Mouse (Mus musculus): ENCODE data around the gene Smco3. TPM values are rescaled to one million over a fixed set of nuclear protein-coding genes. Genes with fewer than 3 reads are reported as not detected.

Smco3 gene
- total RNA-seq (2023), result not detected

DNA sequence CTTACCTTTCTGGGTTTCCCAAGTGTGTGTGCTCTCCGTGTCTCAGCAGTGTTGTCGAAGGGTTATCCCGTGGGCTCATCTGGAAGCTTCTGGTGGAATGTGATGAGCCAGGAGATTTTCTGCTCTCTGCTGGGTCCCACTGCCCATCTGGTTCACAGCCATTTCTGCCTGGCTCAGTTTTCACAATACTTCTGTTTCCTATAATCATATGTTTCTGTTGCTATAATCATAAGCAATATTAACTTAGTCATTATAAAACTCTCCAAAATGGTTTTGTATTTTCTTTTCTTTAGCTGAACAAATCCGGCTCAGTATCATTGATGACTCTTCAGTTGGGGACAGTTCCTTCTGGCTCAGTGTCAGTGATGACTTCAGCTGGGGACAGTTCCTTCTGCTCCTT is at the start of gene Smco3:
Smco3 (minus strand) TSS at position 101 of the 400 bp plus-strand sequence.

DNA sequence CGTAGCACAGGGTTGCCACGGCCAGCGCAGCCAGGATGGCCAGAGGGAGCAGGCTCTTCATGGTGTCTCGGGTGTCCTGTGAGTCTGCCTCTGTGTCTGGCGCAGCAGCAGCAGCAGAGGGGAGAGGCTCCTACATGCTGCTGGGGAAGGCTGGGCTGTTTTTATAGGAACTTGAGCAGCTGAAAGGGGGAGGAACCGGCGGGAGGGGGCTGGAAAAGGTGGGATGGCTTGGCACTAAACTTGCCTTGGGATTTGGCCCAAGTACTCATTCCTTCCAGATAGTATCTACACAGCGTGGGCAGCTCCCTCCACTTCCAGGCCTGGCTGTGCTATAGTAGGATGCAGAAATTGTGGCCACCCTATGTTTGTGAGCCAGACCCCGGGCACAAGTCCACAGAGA is 40.4 kb upstream of the Smco3 start, which contains the start of gene Mgp:
Mgp (minus strand) TSS at position 154 of the 400 bp plus-strand sequence.

DNA sequence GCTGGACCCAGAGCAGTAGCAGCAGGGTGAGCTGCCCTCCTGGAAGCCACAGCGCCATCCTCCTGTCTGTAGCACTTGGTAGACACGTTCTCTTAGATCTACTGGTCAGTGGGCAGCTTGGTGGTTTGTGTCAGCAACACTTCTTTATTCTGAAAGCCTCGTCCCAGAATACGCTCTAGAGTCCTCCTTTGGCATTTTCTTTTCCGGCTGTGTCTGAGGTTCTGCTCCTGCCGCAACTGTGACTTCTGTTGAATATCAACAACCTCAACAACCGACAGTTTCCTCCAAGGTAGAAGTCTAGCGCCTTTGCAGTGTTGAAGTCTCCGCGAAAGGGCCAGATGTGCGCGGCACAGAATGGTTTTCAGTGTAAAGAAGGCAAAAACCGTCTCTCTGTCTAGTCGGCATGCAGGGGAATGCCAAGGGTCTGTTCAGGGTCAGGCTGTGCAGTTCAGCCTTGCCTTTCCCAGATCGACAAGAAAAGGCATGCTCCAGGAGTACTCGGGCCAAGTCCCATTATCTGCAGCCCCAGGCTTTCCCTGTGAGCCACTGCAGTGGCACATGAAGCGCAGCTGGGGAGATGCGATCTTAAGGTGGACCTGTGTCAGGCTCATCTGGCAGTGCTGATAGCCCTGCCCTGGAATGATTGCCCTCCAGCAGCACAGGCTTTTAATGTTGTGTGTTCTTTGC is 22.1 kb upstream of the Smco3 start, which contains the start of gene Art4:
Art4 (minus strand) TSS at position 548 of the 687 bp plus-strand sequence.

GRCm38 (mm10) chr6:136827881-136828561 is 7.2 kb downstream of the Smco3 start, which contains the start of gene Wbp11:
Gene Wbp11 (minus strand): TSS chr6:136828233.

GRCm38 (mm10) chr6:136827516-136827880 is 7.8 kb downstream of the Smco3 start, which contains the start of gene BC049715:
Gene BC049715 (plus strand): TSS chr6:136827626.

GRCm38 (mm10) chr6:136808014-136808417 is 27.2 kb downstream of the Smco3 start, which contains the start of gene H2afj:
Gene H2afj (plus strand): TSS chr6:136808244.

DNA sequence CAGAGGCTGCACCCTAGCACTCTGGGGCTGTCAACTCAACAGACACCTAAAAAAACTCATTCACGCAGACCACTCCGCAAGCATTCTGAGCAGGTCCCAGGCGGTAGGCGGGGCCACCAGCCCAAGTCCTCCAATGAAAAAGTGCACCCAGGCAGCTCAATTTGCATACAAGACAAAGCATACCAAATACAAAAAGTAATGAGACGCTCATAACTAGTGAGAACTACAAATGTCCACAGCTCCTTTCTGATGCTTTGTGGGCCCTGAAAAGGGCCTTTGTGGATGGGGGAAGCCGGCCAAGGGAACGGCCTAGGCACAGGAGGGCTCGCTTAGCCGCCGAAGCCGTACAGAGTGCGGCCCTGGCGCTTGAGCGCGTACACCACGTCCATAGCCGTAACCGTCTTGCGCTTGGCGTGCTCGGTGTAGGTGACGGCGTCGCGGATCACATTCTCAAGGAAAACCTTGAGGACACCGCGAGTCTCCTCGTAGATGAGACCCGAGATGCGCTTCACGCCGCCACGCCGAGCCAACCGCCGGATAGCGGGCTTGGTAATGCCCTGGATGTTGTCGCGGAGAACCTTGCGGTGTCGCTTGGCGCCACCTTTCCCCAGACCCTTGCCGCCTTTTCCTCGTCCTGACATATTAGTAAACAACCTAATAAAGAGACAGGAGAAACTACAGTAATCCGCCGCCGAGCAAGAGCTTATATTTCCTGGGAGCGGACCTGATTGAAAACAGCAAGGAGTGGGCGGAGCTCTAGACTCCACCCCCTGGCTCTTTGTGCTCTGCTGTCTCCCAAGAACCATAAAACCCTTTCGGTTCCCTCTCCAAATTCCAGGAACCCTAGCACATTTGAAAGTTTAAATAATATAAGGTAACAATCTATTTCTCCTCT is 31.3 kb downstream of the Smco3 start, which contains the start of gene Hist4h4:
Hist4h4 (minus strand) TSS at position 677 of the 895 bp plus-strand sequence.

DNA sequence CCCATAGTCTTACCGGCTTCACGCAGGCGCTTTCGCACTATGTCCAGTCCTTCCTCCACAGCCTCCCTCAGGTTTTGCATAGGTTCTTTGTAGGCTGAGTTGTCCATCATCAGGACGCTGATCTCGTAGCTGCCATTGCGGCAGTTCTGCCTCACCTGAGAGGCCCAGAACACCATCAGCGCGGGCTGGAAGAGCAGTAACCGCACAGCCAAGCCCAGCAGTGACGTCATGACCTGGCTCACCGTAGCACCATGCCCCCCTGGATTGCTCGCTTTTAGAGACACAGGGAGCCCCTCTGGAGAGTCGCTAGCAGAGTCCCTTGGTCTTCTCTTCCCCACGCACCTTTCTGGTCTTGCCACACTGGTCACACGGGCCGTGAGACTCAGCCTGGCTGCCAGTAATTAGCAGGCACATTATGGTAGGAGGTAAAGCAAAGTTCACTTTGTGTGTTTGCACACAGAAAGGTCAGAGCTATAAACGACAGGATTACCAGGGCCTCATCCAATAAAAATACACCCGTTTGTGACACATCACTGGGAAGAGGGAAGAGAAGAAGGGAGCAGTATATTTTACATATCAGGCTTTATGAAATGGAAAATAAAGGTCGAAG is 53.8 kb downstream of the Smco3 start, which contains the start of gene Gucy2c:
Gucy2c (minus strand) TSS at position 389 of the 610 bp plus-strand sequence.

Other genes starting within 250 kb of the Smco3 start
- 100 to 1,000 TPM; 749 to 750 TPM for gene Plbd1, start 173.5 kb downstream of the Smco3 start, total RNA-seq (2023)
- under 1 TPM; 0.39 to 0.68 TPM for gene Gucy2c, start 53.7 kb downstream of the Smco3 start, total RNA-seq (2023)
- 10 to 100 TPM; 20.0 to 22.3 TPM for gene Hist4h4, start 31.0 kb downstream of the Smco3 start, total RNA-seq (2023)
- 100 to 1,000 TPM; 116 to 131 TPM for gene H2afj, start 27.2 kb downstream of the Smco3 start, total RNA-seq (2023)
- gene BC049715, start 7.8 kb downstream of the Smco3 start, total RNA-seq (2023), result 1 to 10 TPM; 2.3 to 3.4 TPM
- gene Wbp11, start 7.2 kb downstream of the Smco3 start, total RNA-seq (2023), result 100 to 1,000 TPM; 112 to 125 TPM
- gene Art4, start 22.3 kb upstream of the Smco3 start, total RNA-seq (2023), result not detected
- gene Mgp, start 40.4 kb upstream of the Smco3 start, total RNA-seq (2023), result not detected
- gene Erp27, start 86.7 kb upstream of the Smco3 start, total RNA-seq (2023), result 1 to 10 TPM; 2.4 to 2.9 TPM
- not detected for gene Pde6h, start 88.4 kb upstream of the Smco3 start, total RNA-seq (2023)
- 100 to 1,000 TPM; 669 to 800 TPM for gene Arhgdib, start 106.4 kb upstream of the Smco3 start, total RNA-seq (2023)